Mouse (Mus musculus) pancreas, adult 10 weeks (tissue): ENCODE results near the gene Ppp6r1. TPM values are rescaled to one million over a fixed set of nuclear protein-coding genes. Genes with fewer than 3 reads are reported as not detected.

Experiments used
- polyA plus RNA-seq: library from polyadenylated mRNA; stranded (reverse); fragments of 350-450 nt; fragmentation: Illumina TruSeq; extraction: RNeasy Lipid Tissue Mini Kit (QIAGEN cat#74804); gene quantifications from one replicate; pipeline ENCODE4 v1.2.3, GENCODE M21; 2015; ENCODE audit warnings: low read depth, low replicate concordance; ENCODE audit not compliant: insufficient read depth

Gene Ppp6r1
- 12.0 TPM for polyA plus RNA-seq

GRCm38 (mm10) chr7:4658912-4659551 is at the start of gene Ppp6r1:
Gene Ppp6r1 (minus strand): TSS chr7:4659019.

DNA sequence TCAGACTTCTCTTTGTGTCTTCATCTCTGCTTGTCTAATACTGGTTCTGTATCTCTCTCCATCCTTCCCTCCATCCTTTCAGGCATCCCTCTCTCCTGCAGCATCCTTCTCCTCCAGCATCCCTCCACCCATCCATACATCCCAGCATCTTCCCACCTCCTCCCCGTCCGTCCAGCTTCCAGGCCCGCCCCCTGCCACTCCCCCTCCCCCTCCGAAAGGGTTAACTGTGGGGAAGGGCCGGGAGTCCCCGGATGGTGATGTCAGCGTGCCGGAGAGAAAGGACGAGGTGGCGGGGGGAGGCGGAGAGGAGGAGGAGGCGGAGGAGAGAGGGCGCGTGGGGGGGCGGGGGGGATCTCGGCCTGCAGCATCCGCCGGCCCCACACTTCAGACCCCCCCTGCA is 31.6 kb upstream of the Ppp6r1 start, which contains the start of gene Brsk1:
Gene Brsk1, plus strand, starts transcription at position 218 of the 400 bp plus-strand sequence.

DNA sequence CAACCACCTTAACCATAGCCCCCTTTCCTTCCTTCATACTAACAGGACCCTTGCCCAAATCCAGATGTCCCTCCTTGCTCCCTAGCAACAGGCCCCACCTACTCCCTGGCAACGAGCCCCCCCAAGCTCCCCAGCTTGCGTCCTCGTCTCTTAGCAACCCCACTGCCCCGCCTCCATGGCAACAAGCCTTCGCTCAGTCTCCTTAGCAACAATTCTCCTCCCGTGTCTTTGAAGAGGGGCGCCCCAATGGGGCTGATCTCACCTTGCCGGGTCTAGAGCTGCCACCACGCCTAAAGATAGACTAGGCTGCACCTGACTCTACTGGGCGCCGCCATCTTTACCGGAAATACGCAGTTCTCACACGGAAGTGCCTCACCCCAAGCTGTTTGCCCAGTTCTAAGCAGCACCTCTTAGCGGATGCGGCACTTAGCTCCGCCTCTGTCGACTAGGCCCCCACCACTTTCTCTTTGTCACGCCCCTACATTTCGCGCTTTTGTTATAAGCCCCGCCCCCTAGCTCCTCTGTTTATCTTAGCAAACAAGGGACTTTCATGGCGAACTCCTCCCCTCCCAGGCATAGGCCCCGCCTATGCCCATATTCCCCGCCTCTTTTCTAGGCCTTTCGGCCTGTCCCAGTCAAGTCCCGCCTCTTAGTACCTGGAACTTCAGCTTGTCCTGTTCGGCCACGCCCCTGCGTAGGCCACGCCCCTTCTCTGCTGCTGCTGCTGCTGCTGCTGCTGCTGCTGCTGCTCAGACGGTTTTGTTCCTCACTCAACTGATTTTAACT is 26.0 kb upstream of the Ppp6r1 start, which contains the start of gene Hspbp1:
Gene Hspbp1, minus strand, starts transcription at position 437 of the 786 bp plus-strand sequence.

DNA sequence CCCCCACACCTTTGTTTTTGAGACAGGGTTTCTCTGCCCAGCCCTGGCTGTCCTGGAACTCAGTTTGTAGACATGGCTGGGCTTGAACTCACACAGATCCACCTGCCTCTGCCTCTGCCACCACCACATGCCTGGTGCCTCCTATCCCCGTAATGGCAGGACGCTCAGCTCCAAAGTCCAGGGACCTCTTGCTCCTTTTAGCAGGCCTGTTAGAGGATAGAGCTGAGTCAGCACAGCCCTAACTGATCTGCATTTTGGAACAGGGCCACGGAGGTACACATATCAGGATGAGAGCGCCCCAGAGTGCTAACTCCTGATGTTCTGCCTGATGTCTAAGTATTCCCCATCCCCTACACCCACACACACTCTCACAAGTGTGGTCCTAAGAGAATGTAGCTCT is 27.8 kb downstream of the Ppp6r1 start, which contains the start of gene Tmem86b:
Gene Tmem86b, minus strand, starts transcription at position 392 of the 400 bp plus-strand sequence.

GRCm38 (mm10) chr7:4603873-4604272 is 54.9 kb downstream of the Ppp6r1 start, which contains the start of gene Ptprh:
Gene Ptprh (minus strand): TSS chr7:4604041.

Other genes with a start within 250 kb of the Ppp6r1 start
- gene Rdh13, start 213.4 kb downstream of the Ppp6r1 start, polyA plus RNA-seq, result 2.6 TPM
- 1.0 TPM for gene Eps8l1, start 198.3 kb downstream of the Ppp6r1 start, polyA plus RNA-seq
- gene Ppp1r12c, start 157.3 kb downstream of the Ppp6r1 start, polyA plus RNA-seq, result 54.2 TPM
- not detected for gene Tnnt1, start 142.6 kb downstream of the Ppp6r1 start, polyA plus RNA-seq
- gene Tnni3, start 134.8 kb downstream of the Ppp6r1 start, polyA plus RNA-seq, result 7.7 TPM
- 0.48 TPM for gene Dnaaf3, start 126.6 kb downstream of the Ppp6r1 start, polyA plus RNA-seq
- 2.9 TPM for gene Syt5, start 111.5 kb downstream of the Ppp6r1 start, polyA plus RNA-seq
- gene Ptprh, start 55.0 kb downstream of the Ppp6r1 start, polyA plus RNA-seq, result not detected
- 8.3 TPM for gene Tmem86b, start 27.6 kb downstream of the Ppp6r1 start, polyA plus RNA-seq
- 10.8 TPM for gene Hspbp1, start 26.0 kb upstream of the Ppp6r1 start, polyA plus RNA-seq
- 2.4 TPM for gene Brsk1, start 31.6 kb upstream of the Ppp6r1 start, polyA plus RNA-seq
- not detected for gene Tmem150b, start 66.2 kb upstream of the Ppp6r1 start, polyA plus RNA-seq
- 21.1 TPM for gene Kmt5c, start 81.1 kb upstream of the Ppp6r1 start, polyA plus RNA-seq
- gene Cox6b2, start 94.1 kb upstream of the Ppp6r1 start, polyA plus RNA-seq, result 5.7 TPM
- not detected for gene Fam71e2, start 112.3 kb upstream of the Ppp6r1 start, polyA plus RNA-seq
- not detected for gene Il11, start 123.8 kb upstream of the Ppp6r1 start, polyA plus RNA-seq
- gene Tmem190, start 123.9 kb upstream of the Ppp6r1 start, polyA plus RNA-seq, result not detected
- gene Tmem238, start 130.6 kb upstream of the Ppp6r1 start, polyA plus RNA-seq, result 8.4 TPM
- gene Rpl28, start 133.9 kb upstream of the Ppp6r1 start, polyA plus RNA-seq, result 480 TPM
- gene Ube2s, start 153.6 kb upstream of the Ppp6r1 start, polyA plus RNA-seq, result 16.8 TPM
- gene Shisa7, start 185.7 kb upstream of the Ppp6r1 start, polyA plus RNA-seq, result 0.30 TPM
- gene Isoc2b, start 211.2 kb upstream of the Ppp6r1 start, polyA plus RNA-seq, result 12.2 TPM
- gene Isoc2a, start 218.1 kb upstream of the Ppp6r1 start, polyA plus RNA-seq, result 9.6 TPM
- not detected for gene Gm36210, start 247.5 kb upstream of the Ppp6r1 start, polyA plus RNA-seq